Mouse (Mus musculus): Measurements from ENCODE around the gene Ppp1cc. TPM values are rescaled to one million over a fixed set of nuclear protein-coding genes. Genes with fewer than 3 reads are reported as not detected.

The Ppp1cc gene
- polyA plus RNA-seq, 1 experiment, result 458 TPM

- no peak overlapping the region for H3K9ac ChIP-seq (ENCODE audit: low read depth, poor library complexity, severe bottlenecking)
- H3K4me3 ChIP-seq (ENCODE audit: low read depth, low read length), result no peak overlapping the region
- TF ChIP-seq CTCF (IDR thresholded peaks at IDR 0.05; ENCODE audit: low read depth, low read length), result no peak
- H3K27me3 ChIP-seq (ENCODE audit: control insufficient read depth, insufficient read depth, low read length, poor library complexity, severe bottlenecking), result no peaks in the 10 kb centered on the region
- H3K9me3 ChIP-seq (replicated peaks; ENCODE audit: control insufficient read depth, insufficient read depth, low read length, poor library complexity, severe bottlenecking), result no peaks in the 10 kb centered on the region
- no peaks in the 10 kb centered on the region for H3K36me3 ChIP-seq (ENCODE audit: control insufficient read depth, insufficient read depth, low read length, poor library complexity, severe bottlenecking)
- H3K27ac ChIP-seq (ENCODE audit: insufficient read depth, low read length), result no peak overlapping the region
- H3K4me1 ChIP-seq (ENCODE audit: control insufficient read depth, insufficient read depth, low read length), result no peaks in the 10 kb centered on the region
Measured at GRCm38 (mm10) chr5:122130341-122130998, 27.6 kb upstream of the Ppp1cc start.

DNA sequence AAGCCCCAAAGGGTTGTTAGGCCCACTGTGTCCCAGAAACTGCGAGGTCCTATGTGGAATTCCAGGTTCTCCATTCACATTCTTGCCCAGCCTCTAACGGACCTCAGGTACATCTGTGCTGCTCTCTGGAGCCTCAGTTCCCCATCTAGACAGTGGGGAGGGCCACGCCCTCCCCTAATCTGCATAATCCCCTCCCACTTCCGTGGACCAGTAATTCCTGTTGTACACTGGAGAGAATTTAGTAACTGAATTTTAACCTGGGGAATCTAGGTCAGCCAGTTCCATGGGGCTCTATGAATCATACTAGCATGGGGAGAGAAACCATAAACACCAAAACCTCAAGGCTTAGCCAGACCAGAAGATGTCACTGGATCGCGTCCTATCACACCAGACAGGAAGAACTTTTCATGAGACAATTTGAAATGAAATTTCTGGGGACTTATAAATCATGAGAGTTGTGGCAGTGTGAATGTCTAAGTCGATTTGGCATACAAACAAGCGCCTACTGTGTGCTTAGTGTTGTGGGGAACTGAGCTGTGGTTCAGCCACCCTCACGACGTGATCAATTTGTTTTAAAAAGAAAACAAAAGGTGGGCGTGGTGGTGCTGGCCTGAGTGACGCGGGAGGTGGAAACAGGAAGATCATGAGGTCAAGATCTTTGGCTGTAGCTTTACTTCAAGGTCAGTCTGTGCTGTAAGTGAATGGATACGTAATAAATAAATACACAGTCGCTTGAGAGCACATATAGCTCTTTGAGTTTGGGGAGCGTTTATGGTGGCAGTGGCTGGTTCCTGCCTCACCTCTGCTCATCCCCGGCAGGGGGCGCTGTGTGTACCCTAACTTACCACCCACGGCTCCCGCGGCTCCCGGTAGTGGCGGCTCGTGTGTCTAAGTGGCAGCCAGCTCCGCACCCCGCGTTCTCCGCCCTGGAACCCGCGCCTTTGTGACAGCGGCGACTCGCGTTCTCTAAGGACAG, 26.7 kb upstream of the Ppp1cc start:
- Histone ChIP-seq H3K27ac (ENCODE audit: insufficient read depth, low read length) (peak overlapping the region; percentile 69), H3K9ac (ENCODE audit: low read depth, poor library complexity, severe bottlenecking) (peak overlapping the region; percentile 44), H3K9me3 (replicated peaks; ENCODE audit: control insufficient read depth, insufficient read depth, low read length, poor library complexity, severe bottlenecking) (no peaks in the 10 kb centered on the region), H3K4me1 (ENCODE audit: control insufficient read depth, insufficient read depth, low read length) (no peaks in the 10 kb centered on the region), H3K36me3 (ENCODE audit: control insufficient read depth, insufficient read depth, low read length, poor library complexity, severe bottlenecking) (no peaks in the 10 kb centered on the region), H3K4me3 (ENCODE audit: low read depth, low read length) (peak overlapping the region; percentile 70), H3K27me3 (ENCODE audit: control insufficient read depth, insufficient read depth, low read length, poor library complexity, severe bottlenecking) (no peaks in the 10 kb centered on the region)
- peak; percentile 75 for TF ChIP-seq CTCF (IDR thresholded peaks at IDR 0.05; ENCODE audit: low read depth, low read length)
- TF ChIP-seq EP300 (IDR thresholded peaks at IDR 0.05; ENCODE audit: insufficient read depth, low read depth, low read length), result peak; percentile 66
- TF ChIP-seq POLR2A (IDR thresholded peaks at IDR 0.05; ENCODE audit: insufficient read depth, low read length), result peak; percentile 24

GRCm38 (mm10) chr5:122132167-122133049, 25.7 kb upstream of the Ppp1cc start:
- no peak overlapping the region for H3K27ac ChIP-seq (ENCODE audit: insufficient read depth, low read length)
- no peaks in the 10 kb centered on the region for H3K27me3 ChIP-seq (ENCODE audit: control insufficient read depth, insufficient read depth, low read length, poor library complexity, severe bottlenecking)

DNA sequence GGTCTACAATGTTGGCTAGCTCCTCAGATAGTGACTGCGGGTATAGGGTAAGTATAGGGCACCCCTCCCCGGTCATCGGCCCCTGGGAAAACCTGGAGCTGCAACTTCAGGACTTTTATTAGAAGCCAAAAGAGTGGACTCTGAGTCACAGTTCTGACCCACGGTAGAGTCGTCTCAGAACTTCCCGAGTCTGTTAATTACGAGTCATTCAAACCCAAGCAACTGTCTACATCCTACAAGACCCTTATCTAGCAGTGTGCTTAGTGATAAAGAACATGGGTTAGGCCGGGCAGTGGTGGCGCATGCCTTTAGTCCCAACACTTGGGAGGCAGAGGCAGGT, 25.1 kb upstream of the Ppp1cc start:
- Histone ChIP-seq H3K9ac (ENCODE audit: low read depth, poor library complexity, severe bottlenecking) (no peak overlapping the region), H3K4me3 (ENCODE audit: low read depth, low read length) (no peak overlapping the region), H3K9me3 (replicated peaks; ENCODE audit: control insufficient read depth, insufficient read depth, low read length, poor library complexity, severe bottlenecking) (no peaks in the 10 kb centered on the region), H3K4me1 (ENCODE audit: control insufficient read depth, insufficient read depth, low read length) (no peaks in the 10 kb centered on the region), H3K27me3 (ENCODE audit: control insufficient read depth, insufficient read depth, low read length, poor library complexity, severe bottlenecking) (no peaks in the 10 kb centered on the region), H3K36me3 (ENCODE audit: control insufficient read depth, insufficient read depth, low read length, poor library complexity, severe bottlenecking) (no peaks in the 10 kb centered on the region), H3K27ac (ENCODE audit: insufficient read depth, low read length) (no peak overlapping the region)
- no peak for TF ChIP-seq POLR2A (IDR thresholded peaks at IDR 0.05; ENCODE audit: insufficient read depth, low read length)
- no peak for TF ChIP-seq CTCF (IDR thresholded peaks at IDR 0.05; ENCODE audit: low read depth, low read length)

More at GRCm38 (mm10) chr5:122132167-122133049, 25.7 kb upstream of the Ppp1cc start:
- no peaks in the 10 kb centered on the region for H3K4me1 ChIP-seq (ENCODE audit: control insufficient read depth, insufficient read depth, low read length)
- H3K9ac ChIP-seq (ENCODE audit: low read depth, poor library complexity, severe bottlenecking), result peak overlapping the region; percentile 44
- peak overlapping the region; percentile 70 for H3K4me3 ChIP-seq (ENCODE audit: low read depth, low read length)
- H3K36me3 ChIP-seq (ENCODE audit: control insufficient read depth, insufficient read depth, low read length, poor library complexity, severe bottlenecking), result no peaks in the 10 kb centered on the region
- no peak for TF ChIP-seq CTCF (IDR thresholded peaks at IDR 0.05; ENCODE audit: low read depth, low read length)
- no peak for TF ChIP-seq EP300 (IDR thresholded peaks at IDR 0.05; ENCODE audit: insufficient read depth, low read depth, low read length)
- no peak for TF ChIP-seq POLR2A (IDR thresholded peaks at IDR 0.05; ENCODE audit: insufficient read depth, low read length)
- H3K9me3 ChIP-seq (replicated peaks; ENCODE audit: control insufficient read depth, insufficient read depth, low read length, poor library complexity, severe bottlenecking), result no peaks in the 10 kb centered on the region

GRCm38 (mm10) chr5:122134395-122135289, 23.4 kb upstream of the Ppp1cc start:
- H3K27me3 ChIP-seq (ENCODE audit: control insufficient read depth, insufficient read depth, low read length, poor library complexity, severe bottlenecking), result no peaks in the 10 kb centered on the region
- H3K9me3 ChIP-seq (replicated peaks; ENCODE audit: control insufficient read depth, insufficient read depth, low read length, poor library complexity, severe bottlenecking), result no peaks in the 10 kb centered on the region
- no peak overlapping the region for H3K4me3 ChIP-seq (ENCODE audit: low read depth, low read length)
- no peaks in the 10 kb centered on the region for H3K4me1 ChIP-seq (ENCODE audit: control insufficient read depth, insufficient read depth, low read length)
- H3K27ac ChIP-seq (ENCODE audit: insufficient read depth, low read length), result no peak overlapping the region
- no peak for TF ChIP-seq EP300 (IDR thresholded peaks at IDR 0.05; ENCODE audit: insufficient read depth, low read depth, low read length)
- no peak for TF ChIP-seq CTCF (IDR thresholded peaks at IDR 0.05; ENCODE audit: low read depth, low read length)
- no peak for TF ChIP-seq POLR2A (IDR thresholded peaks at IDR 0.05; ENCODE audit: insufficient read depth, low read length)
- no peaks in the 10 kb centered on the region for H3K36me3 ChIP-seq (ENCODE audit: control insufficient read depth, insufficient read depth, low read length, poor library complexity, severe bottlenecking)
- H3K9ac ChIP-seq (ENCODE audit: low read depth, poor library complexity, severe bottlenecking), result no peak overlapping the region
